Mouse (Mus musculus) left cerebral cortex, postnatal 36 days (tissue): Measurements from ENCODE around the gene Akr1c18. TPM values are rescaled to one million over a fixed set of nuclear protein-coding genes. Genes with fewer than 3 reads are reported as not detected.

ENCODE experiments used
- DNase-seq, 2 experiments: peaks; one replicate each; pipeline ENCODE4 v3.0.0; 2021 to 2022; ENCODE audit warnings: low spot score in 2 of 2, mixed read lengths in 1 of 2
- intact Hi-C: fragments of 180-260 bp; cut with DNase I; formaldehyde crosslinking; loops from one replicate; pipeline ENCODE4 v1.15.1; 2025
- total RNA-seq, 2 experiments: library from RNA; stranded (reverse); gene quantifications; 2 replicates each; pipeline ENCODE4 v1.2.3; 2021

Akr1c18 gene
- total RNA-seq, 2 experiments from 2014 or later: 1.1 to 1.4 TPM

DNA sequence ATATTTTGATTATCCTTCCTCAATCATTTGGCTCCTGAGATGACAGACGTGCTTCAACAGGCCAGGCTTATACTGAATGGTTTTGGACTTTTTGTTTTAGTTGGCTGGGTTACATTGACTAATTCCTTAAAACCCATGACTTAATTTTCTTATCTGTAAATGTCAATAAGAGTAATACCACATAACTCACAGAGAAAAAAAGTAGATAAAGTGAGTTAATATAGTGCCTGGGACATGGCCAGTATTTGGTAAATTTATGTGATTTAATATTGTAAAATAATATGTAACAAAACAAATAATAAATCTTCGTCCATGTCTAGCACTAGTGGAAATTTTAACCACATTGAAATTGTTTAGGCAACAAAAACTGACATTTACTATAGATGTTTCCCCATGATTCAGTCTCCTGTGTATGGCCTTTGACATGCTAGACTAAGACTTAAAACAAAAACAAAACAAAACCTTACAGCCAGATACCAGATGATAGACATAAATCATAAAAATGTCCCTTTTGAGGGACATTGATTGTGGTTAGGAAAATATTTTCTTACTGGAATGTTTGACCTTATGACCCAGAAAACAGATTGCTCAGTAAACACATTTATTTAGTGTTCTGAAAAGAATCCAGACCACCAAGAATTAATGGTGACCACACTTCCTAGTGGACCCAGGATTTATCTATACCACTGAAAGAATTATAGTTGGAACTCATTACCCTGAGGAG lies 31.1 kb downstream of the Akr1c18 start:
- intact Hi-C loops: no loop called here
- no peak for DNase-seq

DNA sequence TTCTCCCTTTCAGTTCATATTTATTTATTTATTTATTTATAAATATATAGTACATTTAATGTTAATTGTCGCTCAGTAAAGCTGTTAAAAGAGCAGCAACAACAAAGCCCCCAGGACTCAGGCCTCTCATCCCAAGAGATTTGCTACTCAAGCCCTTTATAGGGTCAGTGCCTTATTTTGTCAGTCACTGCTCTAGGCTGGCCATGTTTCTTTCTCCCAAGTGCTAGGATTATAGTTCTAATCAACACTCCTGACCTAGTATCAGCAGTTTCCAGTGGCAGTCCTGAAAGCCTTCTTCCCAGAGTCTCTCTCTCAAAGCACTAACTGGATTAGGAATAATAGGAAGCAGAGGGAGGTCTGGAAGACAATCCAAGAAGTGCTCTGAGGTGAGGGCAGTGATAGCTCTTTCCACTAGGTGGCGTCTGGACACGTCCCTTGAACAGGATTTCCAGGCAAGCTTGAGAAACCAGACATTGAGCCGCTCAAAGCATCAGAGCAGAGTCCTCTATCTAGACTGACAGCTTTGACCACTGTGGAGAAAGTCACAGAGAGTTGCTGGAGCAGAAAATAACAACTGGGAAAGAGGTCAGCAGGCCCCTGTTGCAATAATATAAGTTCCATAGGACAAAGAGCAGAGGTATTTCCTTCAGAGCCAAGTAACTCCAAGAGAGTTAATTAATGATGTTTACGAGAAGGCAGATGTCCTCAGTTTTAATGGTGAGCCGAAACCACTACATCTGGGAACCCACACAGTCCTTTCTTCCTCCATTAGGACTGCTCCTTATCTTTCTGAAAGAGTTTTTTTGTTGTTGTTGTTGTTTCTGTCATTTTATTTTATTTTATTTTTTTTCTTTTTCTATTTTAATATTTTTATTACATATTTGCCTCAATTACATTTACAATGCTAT lies 39.9 kb downstream of the Akr1c18 start:
- DNase-seq: peak; percentile 29 to 46
- intact Hi-C loops: loop anchor here (5.0 kb wide), 1 partner anchor 172 kb away; no protein-coding TSS in a partner anchor

DNA sequence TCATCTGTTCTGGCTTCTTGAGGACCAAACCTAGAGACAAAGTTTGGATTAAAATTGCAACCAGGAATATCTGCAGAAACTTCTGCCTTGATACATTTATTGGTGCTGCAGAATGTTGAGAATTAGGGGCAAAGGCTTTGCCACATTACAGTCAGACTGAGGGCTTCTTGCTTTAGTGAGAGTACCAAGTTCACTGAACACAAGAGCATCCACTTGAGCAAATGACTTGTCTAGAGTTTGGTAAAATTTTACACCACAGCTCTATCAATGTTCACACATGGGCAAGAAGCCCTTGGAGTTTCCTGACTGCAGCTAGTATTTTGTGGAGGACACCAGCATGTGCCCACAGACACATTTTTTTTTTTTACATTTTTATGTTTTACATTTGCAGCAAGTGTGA lies 47.7 kb downstream of the Akr1c18 start:
- intact Hi-C loops: no loop called here
- no peak for DNase-seq

DNA sequence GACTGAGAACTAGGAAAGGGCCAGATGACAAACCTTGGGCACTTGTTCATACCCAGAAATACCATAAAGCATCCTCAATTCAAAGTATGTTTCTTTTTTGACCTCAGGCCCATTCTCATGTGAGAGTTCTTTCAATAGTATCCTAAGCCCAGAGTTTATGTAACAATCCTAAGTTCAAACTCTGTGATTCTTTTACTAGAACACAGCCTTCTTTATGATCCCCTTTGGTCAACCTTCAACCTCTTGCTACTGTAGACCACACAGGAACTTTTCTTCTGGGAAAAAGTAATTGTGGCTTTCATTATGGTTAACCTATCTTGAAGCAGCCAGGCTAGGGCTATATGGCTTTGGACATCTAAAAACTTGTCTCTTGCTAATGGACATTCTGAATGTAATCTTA lies 48.8 kb downstream of the Akr1c18 start:
- DNase-seq: no peak
- intact Hi-C loops: no loop called here

Other genes starting within 250 kb of the Akr1c18 start
- gene Net1, start 232.4 kb downstream of the Akr1c18 start, total RNA-seq: 10 to 100 TPM; 50.6 to 53.3 TPM
- gene Tubal3, start 232.4 kb downstream of the Akr1c18 start, total RNA-seq: not detected
- gene Ucn3, start 205.3 kb downstream of the Akr1c18 start, total RNA-seq: under 1 TPM in 1 of 2 experiments, not detected in 1; 0.27 TPM
- 1 to 10 TPM in 1 of 2 experiments, under 1 TPM in 1; 0.82 to 2.3 TPM for gene Akr1c14, start 101.6 kb downstream of the Akr1c18 start, total RNA-seq
- gene Akr1c13, start 40.5 kb upstream of the Akr1c18 start, total RNA-seq: under 1 TPM in 1 of 2 experiments, not detected in 1; 0.44 TPM
- not detected for gene Akr1c19, start 78.0 kb upstream of the Akr1c18 start, total RNA-seq
- not detected for gene Akr1c12, start 128.8 kb upstream of the Akr1c18 start, total RNA-seq